Mouse (Mus musculus) liver, adult 2 months (tissue): Measurements from ENCODE around the gene Pou3f1.

Source experiments
- CTCF ChIP-seq: fragments of 200-500 bp; IDR thresholded peaks from 2 replicates; pipeline ENCODE4 v1.5.1; 2011; ENCODE audit warnings: low read depth, low read length, control low read depth
- POLR2A ChIP-seq: fragments of 200-500 bp; IDR thresholded peaks from 2 replicates; pipeline ENCODE4 v1.6.1; 2011; ENCODE audit warnings: low read length, control low read depth; ENCODE audit not compliant: insufficient read depth; ENCODE audit errors: extremely low read depth

- TF ChIP-seq CTCF (peak; percentile 40), POLR2A (no peak)
Measured at GRCm38 (mm10) chr4:124644974-124645433, 11.6 kb upstream of the Pou3f1 start.
